Mouse (Mus musculus): Measurements from ENCODE around the gene Clec4a2. TPM values are rescaled to one million over a fixed set of nuclear protein-coding genes. Genes with fewer than 3 reads are reported as not detected.
"Not testable (repeated sequence)": the region's sequence is repeated elsewhere in the genome, so short reads cannot be mapped to it uniquely, and the experiment has no call there.

Gene Clec4a2
- 4.4 and 13.6 TPM in 2 replicates for polyA plus RNA-seq (2012; ENCODE audit: insufficient read depth, insufficient read length, missing spikeins)

- H3K4me1 ChIP-seq (ENCODE audit: control insufficient read depth, insufficient read depth, insufficient read length, low read length); H3K4me3 ChIP-seq (ENCODE audit: insufficient read depth, low read depth, low read length); H3K27ac ChIP-seq (replicated peaks; ENCODE audit: low read depth, low read length): not testable (repeated sequence)
Observed at GRCm38 (mm10) chr6:123106128-123106527, at the start of gene Clec4a2. Clec4a2 (plus strand) TSS chr6:123106428.

- Histone ChIP-seq H3K4me3 (ENCODE audit: insufficient read depth, low read depth, low read length) (no peak overlapping the region), H3K27ac (replicated peaks; ENCODE audit: low read depth, low read length) (peak overlapping the region; percentile 31; the same call in 1 of the 2 replicates), H3K4me1 (ENCODE audit: control insufficient read depth, insufficient read depth, insufficient read length, low read length) (no peaks in the 10 kb centered on the region)
Observed at GRCm38 (mm10) chr6:123095125-123095843, 10.9 kb upstream of the Clec4a2 start.

GRCm38 (mm10) chr6:123123195-123123594 is 17.0 kb downstream of the Clec4a2 start:
- Histone ChIP-seq H3K27ac (replicated peaks; ENCODE audit: low read depth, low read length) (peak overlapping the region; percentile 87; the same call in 1 of the 2 replicates), H3K4me3 (ENCODE audit: insufficient read depth, low read depth, low read length) (no peak overlapping the region), H3K4me1 (ENCODE audit: control insufficient read depth, insufficient read depth, insufficient read length, low read length) (no peaks in the 10 kb centered on the region)

DNA sequence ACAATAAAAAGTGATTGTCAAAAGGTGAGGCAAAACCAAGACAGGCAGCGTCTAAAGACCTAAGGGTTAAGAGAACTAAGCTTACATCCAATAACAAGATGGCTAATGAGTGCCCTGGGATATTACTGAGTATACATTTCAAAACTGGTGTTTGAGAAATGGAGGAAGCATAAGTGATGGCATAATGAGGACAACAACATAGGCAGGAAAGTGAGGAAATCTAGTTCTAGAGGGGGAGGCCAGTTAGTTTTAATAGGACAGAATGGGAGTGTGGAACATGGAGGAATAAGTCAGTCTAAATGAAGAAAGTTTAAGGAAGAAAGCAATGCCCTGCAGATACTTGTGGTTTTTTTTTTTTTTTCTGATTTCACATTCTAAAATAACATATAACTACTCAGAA is 20.9 kb downstream of the Clec4a2 start:
- Histone ChIP-seq H3K4me1 (ENCODE audit: control insufficient read depth, insufficient read depth, insufficient read length, low read length) (no peaks in the 10 kb centered on the region), H3K27ac (replicated peaks; ENCODE audit: low read depth, low read length) (no peak overlapping the region), H3K4me3 (ENCODE audit: insufficient read depth, low read depth, low read length) (no peak overlapping the region)

GRCm38 (mm10) chr6:123137766-123138526 is 31.7 kb downstream of the Clec4a2 start:
- not testable (repeated sequence) for H3K4me1 ChIP-seq (ENCODE audit: control insufficient read depth, insufficient read depth, insufficient read length, low read length); H3K4me3 ChIP-seq (ENCODE audit: insufficient read depth, low read depth, low read length); H3K27ac ChIP-seq (replicated peaks; ENCODE audit: low read depth, low read length)

DNA sequence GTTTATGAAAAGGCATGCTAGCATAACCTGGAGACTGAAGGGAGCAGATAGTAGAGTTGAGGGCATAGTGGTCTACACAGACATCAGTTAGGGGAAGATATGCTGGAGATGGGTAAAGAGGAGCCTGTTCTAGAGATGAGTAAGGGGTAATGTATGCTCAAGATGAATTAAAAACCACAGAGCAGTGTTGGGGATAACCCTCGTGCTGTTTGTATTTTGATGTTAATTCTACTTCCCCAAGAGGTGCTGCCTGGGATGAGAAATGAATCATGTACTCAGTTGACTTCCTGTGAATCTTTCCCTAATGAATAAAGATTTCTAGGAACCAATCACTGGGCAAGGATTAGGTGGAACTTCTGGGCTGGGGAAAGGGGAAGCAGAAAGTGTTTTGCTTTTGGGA is 63.9 kb downstream of the Clec4a2 start:
- H3K4me3 ChIP-seq (ENCODE audit: insufficient read depth, low read depth, low read length), result no peak overlapping the region
- H3K4me1 ChIP-seq (ENCODE audit: control insufficient read depth, insufficient read depth, insufficient read length, low read length), result no peaks in the 10 kb centered on the region
- no peak overlapping the region for H3K27ac ChIP-seq (replicated peaks; ENCODE audit: low read depth, low read length)

- H3K27ac ChIP-seq (replicated peaks; ENCODE audit: low read depth, low read length), result no peak overlapping the region
- H3K4me3 ChIP-seq (ENCODE audit: insufficient read depth, low read depth, low read length), result no peak overlapping the region
- no peaks in the 10 kb centered on the region for H3K4me1 ChIP-seq (ENCODE audit: control insufficient read depth, insufficient read depth, insufficient read length, low read length)
Observed at GRCm38 (mm10) chr6:123171040-123171439, 64.8 kb downstream of the Clec4a2 start.

GRCm38 (mm10) chr6:123172593-123172992 is 66.4 kb downstream of the Clec4a2 start, which contains the start of gene Clec4b2:
Clec4b2 (plus strand) TSS chr6:123172893.
- no peak within 1 kb of the TSS for H3K27ac ChIP-seq (replicated peaks; ENCODE audit: low read depth, low read length)
- no peak within 1 kb of the TSS for H3K4me3 ChIP-seq (ENCODE audit: insufficient read depth, low read depth, low read length)
- H3K4me1 ChIP-seq (ENCODE audit: control insufficient read depth, insufficient read depth, insufficient read length, low read length), result no peaks in the 10 kb centered on the region

GRCm38 (mm10) chr6:123175549-123175948 is 69.3 kb downstream of the Clec4a2 start:
- Histone ChIP-seq H3K4me1 (ENCODE audit: control insufficient read depth, insufficient read depth, insufficient read length, low read length) (no peaks in the 10 kb centered on the region), H3K27ac (replicated peaks; ENCODE audit: low read depth, low read length) (no peak overlapping the region), H3K4me3 (ENCODE audit: insufficient read depth, low read depth, low read length) (no peak overlapping the region)

GRCm38 (mm10) chr6:123184862-123185261 is 78.6 kb downstream of the Clec4a2 start:
- not testable (repeated sequence) for H3K27ac ChIP-seq (replicated peaks; ENCODE audit: low read depth, low read length); H3K4me3 ChIP-seq (ENCODE audit: insufficient read depth, low read depth, low read length); H3K4me1 ChIP-seq (ENCODE audit: control insufficient read depth, insufficient read depth, insufficient read length, low read length)

Other genes with a start within 250 kb of the Clec4a2 start
- 16.3 and 20.4 TPM in 2 replicates for gene Necap1, start 232.0 kb upstream of the Clec4a2 start, polyA plus RNA-seq (2012; ENCODE audit: insufficient read depth, insufficient read length, missing spikeins)
- gene Clec4a1, start 184.6 kb upstream of the Clec4a2 start, polyA plus RNA-seq (2012; ENCODE audit: insufficient read depth, insufficient read length, missing spikeins), result 6.4 and 8.5 TPM in 2 replicates
- 4.0 and 5.1 TPM in 2 replicates for gene Clec4a3, start 153.9 kb upstream of the Clec4a2 start, polyA plus RNA-seq (2012; ENCODE audit: insufficient read depth, insufficient read length, missing spikeins)
- gene Clec4a4, start 116.1 kb upstream of the Clec4a2 start, polyA plus RNA-seq (2012; ENCODE audit: insufficient read depth, insufficient read length, missing spikeins), result not detected in 2 replicates
- gene Clec4b1, start 56.5 kb upstream of the Clec4a2 start, polyA plus RNA-seq (2012; ENCODE audit: insufficient read depth, insufficient read length, missing spikeins), result 1.9 and 4.6 TPM in 2 replicates
- gene Clec4b2, start 66.5 kb downstream of the Clec4a2 start, polyA plus RNA-seq (2012; ENCODE audit: insufficient read depth, insufficient read length, missing spikeins), result not detected in 2 replicates
- 0.95 and 2.8 TPM in 2 replicates for gene Clec4n, start 123.4 kb downstream of the Clec4a2 start, polyA plus RNA-seq (2012; ENCODE audit: insufficient read depth, insufficient read length, missing spikeins)
- gene Clec4d, start 155.7 kb downstream of the Clec4a2 start, polyA plus RNA-seq (2012; ENCODE audit: insufficient read depth, insufficient read length, missing spikeins), result not detected in 2 replicates
- gene Clec4e, start 183.4 kb downstream of the Clec4a2 start, polyA plus RNA-seq (2012; ENCODE audit: insufficient read depth, insufficient read length, missing spikeins), result 0.46 TPM in 1 of 2 replicates, not detected in the other
- gene Vmn2r19, start 201.9 kb downstream of the Clec4a2 start, polyA plus RNA-seq (2012; ENCODE audit: insufficient read depth, insufficient read length, missing spikeins), result not detected in 2 replicates